Mouse (Mus musculus): ENCODE data around the gene Olfr686.
A peak's percentile ranks its signal among the peaks of the same experiment; 100 is the strongest.

Olfr686 gene

DNA sequence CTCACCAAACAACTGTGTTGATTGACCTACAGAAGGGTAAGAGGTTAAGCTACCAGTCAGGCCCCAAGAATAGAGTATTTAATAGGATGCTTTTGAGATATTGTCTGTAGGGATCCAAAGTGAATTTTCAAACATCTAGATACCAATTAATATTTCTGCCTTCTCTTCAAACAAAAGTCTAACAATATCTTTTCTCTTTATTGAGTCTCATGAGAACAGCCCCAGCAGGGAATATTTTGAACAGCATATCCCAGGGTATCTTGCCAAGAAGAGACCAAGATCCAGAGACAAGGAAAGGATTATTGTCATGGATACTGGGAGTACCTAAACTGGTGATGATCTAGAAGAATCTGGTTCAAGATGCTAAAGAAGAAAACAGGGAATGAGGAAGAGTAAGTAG lies at the start of gene Olfr686:
Gene Olfr686 (minus strand): TSS at position 101 of the 400 bp plus-strand sequence.
- no peak for DNase-seq

DNA sequence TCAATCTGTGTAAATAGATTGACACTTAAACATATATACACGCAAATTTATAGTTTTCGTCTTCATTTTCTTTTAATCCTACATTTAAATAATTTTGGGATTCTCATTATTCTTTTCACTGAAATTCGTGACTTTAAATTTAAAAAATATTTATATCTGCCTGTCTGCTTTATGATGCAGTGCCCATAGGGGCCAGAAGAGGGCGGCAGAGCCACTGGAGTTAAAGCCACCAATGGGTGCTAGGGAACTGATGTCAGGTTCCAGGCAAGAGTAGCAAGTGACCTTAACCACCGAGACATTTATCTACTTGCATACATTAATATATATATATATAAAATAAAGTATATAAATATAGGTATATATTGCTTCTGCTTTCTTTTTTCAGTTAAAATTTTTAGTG lies 49.4 kb upstream of the Olfr686 start:
- peak; percentile 64 for DNase-seq

DNA sequence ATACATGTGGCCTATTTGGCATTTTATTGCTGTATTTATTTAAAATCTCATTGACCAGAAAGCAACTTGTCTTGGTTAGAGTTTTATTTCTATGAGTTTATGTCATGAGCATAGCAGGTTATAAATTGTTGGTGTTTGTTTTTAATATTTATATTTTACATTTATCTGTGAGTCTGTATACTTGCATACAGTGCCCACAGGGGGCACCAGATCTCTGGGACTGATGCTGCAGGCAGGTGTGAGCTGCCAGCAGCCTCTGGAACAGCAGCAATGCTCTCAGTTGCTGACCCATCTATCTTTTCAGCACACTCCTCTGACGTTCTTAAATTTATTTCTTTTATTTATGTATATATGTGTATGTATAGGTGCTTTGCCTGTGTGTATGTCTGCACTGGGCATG lies 40.9 kb upstream of the Olfr686 start:
- no peak for DNase-seq

DNA sequence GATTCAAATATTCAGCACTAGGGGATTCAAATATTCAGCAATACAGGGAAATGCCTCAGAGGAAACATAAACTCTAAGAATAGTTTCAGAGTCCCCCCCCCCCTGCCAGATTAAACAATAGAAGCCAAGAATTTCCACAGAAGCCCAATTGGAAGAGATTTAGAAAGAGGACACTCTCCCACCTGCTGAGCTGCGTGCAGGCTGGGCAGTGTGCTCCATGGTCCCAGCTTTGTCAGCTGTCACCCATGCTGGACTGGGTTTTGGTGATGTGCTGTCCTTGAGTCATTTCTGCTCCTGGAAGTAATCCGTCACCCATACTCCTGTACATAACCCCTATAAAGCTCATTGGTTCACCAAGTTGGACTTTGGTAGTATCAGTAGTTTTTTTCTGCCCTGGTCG lies 40.4 kb upstream of the Olfr686 start:
- no peak for DNase-seq

DNA sequence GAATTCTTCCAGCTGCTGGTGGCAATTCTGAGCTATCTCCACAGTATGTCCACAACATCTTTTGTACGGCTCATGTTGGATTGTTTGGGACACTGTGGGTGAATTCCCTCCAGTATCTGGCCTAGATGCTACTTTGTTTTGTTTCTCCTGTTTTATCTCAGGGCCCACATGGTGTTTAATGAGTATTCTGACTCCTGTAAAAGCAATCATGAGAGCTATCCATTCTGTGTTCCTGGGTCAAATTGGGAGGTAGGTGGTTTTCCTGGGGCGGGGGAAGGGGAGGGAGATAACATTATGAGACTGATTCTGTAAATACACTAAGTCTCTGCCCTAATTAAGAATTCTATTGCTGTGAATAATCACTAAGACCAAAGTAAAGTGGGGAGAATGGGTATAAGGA lies 22.1 kb upstream of the Olfr686 start:
- DNase-seq: no peak

DNA sequence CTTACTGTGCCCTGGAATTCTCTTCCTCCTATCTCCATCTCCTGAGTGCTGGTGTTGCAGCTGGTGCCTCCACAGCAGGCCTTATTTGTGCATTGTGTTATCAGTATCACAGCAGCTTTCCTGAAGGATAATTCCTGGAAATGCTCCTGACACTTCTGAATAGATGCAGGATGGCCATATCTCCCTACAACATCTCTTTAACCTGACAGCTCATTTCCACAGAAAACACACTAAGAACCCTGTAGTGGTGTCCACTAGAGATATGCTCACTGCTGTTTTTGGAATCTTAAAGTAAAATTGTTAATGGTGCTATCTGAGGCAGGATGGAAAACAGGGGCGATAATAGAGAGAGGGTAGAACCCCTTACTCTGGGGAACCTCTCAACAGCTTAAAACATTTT lies 20.9 kb upstream of the Olfr686 start:
- no peak for DNase-seq

DNA sequence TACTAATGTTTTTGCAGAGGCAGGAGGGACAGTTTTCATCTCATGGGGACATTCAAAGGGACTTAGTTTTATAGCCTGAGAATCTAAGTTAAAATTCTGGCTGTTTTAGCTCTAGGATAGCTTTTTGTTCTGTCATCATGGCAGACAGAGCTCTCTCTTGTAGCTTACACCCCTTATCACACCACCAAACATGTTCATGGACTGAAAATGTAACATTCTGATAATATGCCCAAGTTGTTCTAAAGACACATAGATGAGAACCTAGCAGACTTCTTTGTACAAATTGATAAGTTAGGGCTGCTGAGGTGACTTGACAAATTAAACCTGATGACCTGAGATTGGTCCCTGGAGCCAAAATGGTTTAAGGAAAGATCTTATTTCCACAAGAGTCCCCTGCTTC lies 19.4 kb upstream of the Olfr686 start:
- DNase-seq: no peak

DNA sequence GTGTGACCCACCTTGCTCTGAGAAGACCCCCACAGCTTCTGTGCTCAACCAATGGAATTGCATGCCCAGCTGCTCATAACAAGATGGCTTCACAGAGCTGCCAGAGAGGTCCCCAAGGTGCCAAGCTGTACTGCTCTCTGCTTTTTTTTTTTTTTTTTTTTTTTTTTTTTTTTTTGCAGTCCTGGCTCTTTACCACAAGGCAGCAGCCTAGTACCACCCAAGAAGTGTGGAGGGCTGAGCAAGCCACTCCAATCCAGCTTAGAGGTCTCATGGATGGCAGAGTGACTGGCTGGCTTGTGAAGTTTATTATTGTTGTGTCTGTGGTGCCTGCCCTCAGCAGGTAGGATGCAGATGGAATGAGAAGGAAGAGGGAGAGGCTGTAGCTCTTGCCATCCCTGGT lies 18.8 kb upstream of the Olfr686 start:
- DNase-seq: no peak

DNA sequence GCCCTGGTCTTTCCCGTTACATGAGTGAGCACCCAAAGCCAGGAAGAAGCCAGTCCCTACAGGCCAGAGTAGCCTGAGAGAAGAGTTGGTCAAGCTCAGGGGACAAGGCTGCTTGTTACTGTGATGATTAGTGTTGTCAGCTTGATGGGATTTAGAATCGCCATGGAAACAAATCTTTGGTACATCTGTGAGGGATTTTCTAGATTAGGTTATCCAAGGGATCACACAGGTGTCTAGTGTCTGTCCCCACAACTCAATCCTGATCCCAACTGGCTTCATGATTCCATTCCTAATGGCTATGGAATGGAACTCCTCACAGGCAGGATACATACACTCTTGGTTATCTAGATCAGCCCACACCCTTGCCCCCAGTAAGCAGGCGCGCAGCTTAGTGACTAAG lies 11.0 kb upstream of the Olfr686 start:
- no peak for DNase-seq

DNA sequence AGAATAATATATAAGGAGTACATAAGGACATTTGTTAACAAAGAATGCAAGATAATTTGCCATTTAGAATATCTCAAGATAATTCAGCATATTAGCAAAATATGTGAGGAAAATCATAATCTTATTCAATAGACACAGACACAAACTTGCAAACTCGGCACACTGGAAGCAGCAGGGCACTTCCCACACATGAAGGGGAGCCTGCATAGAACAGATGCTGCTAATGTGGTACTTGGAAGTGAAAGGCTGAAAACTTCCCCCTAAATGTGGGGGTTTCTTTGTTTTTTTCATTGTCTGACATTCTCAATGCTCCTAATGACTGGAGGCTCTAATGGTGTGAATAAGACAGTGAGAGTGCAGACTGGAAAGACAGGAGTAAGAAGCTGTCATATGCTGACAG lies 7.5 kb upstream of the Olfr686 start:
- DNase-seq: no peak

DNA sequence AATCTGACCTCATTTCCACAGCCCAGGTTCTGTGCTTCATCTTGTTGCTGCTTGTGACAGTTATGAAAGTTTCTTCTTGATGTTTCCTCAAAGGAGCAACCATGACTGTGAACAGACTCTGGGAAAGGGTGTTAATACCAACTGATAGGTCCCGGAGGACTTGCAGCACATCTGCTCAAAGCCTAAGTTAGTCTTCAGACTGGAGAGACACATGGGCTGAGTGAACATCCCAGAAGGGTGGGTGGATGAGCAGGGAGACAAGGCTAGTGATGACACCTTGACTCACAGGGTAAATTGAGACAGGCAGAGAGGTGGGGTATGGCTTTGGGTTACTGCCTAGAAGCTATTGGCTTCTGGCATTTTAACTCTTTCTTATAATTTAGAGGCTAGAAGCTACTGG lies 21.4 kb downstream of the Olfr686 start, which contains the start of gene Olfr685:
Gene Olfr685 (minus strand): TSS at position 101 of the 400 bp plus-strand sequence.
- DNase-seq: no peak

DNA sequence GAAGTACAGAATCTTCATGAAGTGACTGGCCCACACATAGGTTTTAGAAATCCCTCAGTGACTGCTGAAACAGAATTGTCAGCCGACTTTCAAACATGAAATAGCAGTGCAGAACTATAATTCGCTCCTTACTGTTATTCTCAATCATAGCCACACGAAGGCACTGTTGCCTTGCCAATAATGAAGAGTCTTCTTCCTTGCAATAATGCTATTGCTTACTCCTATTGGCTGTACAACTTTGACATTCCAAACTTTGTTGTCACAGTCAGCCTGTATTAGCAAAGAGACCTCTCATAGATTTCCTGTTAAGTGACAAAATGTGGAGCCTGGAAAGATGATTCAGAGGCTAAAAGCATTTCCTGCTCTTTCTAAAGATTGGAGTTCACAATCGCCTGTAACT lies 36.5 kb downstream of the Olfr686 start:
- no peak for DNase-seq

DNA sequence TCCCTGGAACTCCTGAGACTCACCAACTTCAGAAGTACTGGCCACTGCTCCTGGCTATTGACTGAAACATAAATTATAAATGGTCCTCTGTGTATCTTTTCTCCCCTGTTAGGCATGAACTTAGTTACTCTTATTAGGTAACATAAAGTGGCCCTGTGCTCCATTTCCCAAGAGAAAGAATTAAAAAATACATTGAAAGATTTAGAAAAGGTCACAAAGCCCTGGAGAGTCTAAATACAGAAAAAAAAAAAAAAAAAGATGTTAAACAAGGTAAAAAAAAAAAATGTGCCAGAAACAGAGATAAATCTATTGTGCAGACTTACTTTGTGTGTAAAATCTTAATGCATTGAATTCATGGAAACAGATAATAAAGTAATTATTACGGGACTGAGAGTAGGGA lies 43.7 kb downstream of the Olfr686 start, which contains the start of gene Olfr684:
Gene Olfr684 (minus strand): TSS at position 101 of the 400 bp plus-strand sequence.
- DNase-seq: no peak
